In genomic region chr4:136295941-136296340, GRCm38 (mm10) we compare ENCODE assay signal across 19 mouse cellular contexts. TPM values are rescaled to one million over a fixed set of nuclear protein-coding genes. Genes with fewer than 3 reads are reported as not detected.
DNase-seq lines count a peak whose midpoint lies in the region; ATAC-seq and TF ChIP-seq lines count a peak whose summit lies in the region.
"Had no signal": no experiment of that assay in that cellular context is flagged by ENCODE, and none has a peak within 500 bp of the region (broad histone marks: within the 10 kb centered on the region; RNA-seq: fewer than 3 reads in every experiment).

No protein-coding gene starts in this region.

- H3K27ac ChIP-seq in kidney, embryonic 14.5 days (ENCODE audit: low read depth, low read length): no peak overlapping the region
- H3K27ac ChIP-seq in kidney, embryonic 16.5 days (ENCODE audit: low read length): 0 out of 2 replicates have a peak overlapping the region, but pooled peaks have one; percentile 9
- no peak overlapping the region for H3K27ac ChIP-seq in midbrain, postnatal 0 days (ENCODE audit: low read depth, low read length)
- H3K27ac ChIP-seq: embryonic facial prominence, embryonic 10.5 days; forebrain, embryonic 13.5 days; heart, embryonic 13.5 days had no signal

- no peak for TF ChIP-seq CTCF in midbrain, postnatal 0 days (IDR thresholded peaks at IDR 0.05)

- no peaks in the 10 kb centered on the region for H3K4me1 ChIP-seq in kidney, embryonic 14.5 days (ENCODE audit: control insufficient read depth, insufficient read depth, low read length)
- H3K4me1 ChIP-seq in kidney, embryonic 16.5 days (ENCODE audit: insufficient read depth, low read length): no peaks in the 10 kb centered on the region
- H3K4me1 ChIP-seq in midbrain, postnatal 0 days (ENCODE audit: insufficient read depth, low read length): no peaks in the 10 kb centered on the region
- H3K4me1 ChIP-seq: embryonic facial prominence, embryonic 10.5 days had no signal

- H3K9me3 ChIP-seq in kidney, embryonic 14.5 days (ENCODE audit: control insufficient read depth, low read length): no peaks in the 10 kb centered on the region
- H3K9me3 ChIP-seq in kidney, embryonic 16.5 days (ENCODE audit: low read length): no peaks in the 10 kb centered on the region
- no peaks in the 10 kb centered on the region for H3K9me3 ChIP-seq in midbrain, postnatal 0 days (ENCODE audit: low read length)
- H3K9me3 ChIP-seq: embryonic facial prominence, embryonic 10.5 days; forebrain, embryonic 13.5 days had no signal

- H3K4me3 ChIP-seq in kidney, embryonic 14.5 days (ENCODE audit: low read length): no peak overlapping the region
- H3K4me3 ChIP-seq in kidney, embryonic 16.5 days (ENCODE audit: low read length): no peak overlapping the region
- no peak overlapping the region for H3K4me3 ChIP-seq in midbrain, postnatal 0 days (ENCODE audit: low read depth, low read length)
- H3K4me3 ChIP-seq: embryonic facial prominence, embryonic 10.5 days; forebrain, embryonic 13.5 days; heart, embryonic 13.5 days had no signal

- 42% methylated on average over 7 of the region's 7 CpGs for WGBS in kidney, embryonic 14.5 days
- WGBS in kidney, embryonic 16.5 days: 53% methylated on average over 7 of the region's 7 CpGs
- WGBS in midbrain, postnatal 0 days: 66% methylated on average over 7 of the region's 7 CpGs

- no peak overlapping the region for H3K9ac ChIP-seq in kidney, embryonic 14.5 days (ENCODE audit: low read depth, low read length)
- H3K9ac ChIP-seq in kidney, embryonic 16.5 days (replicated peaks; ENCODE audit: low read length): no peak overlapping the region
- no peak overlapping the region for H3K9ac ChIP-seq in midbrain, postnatal 0 days (replicated peaks; ENCODE audit: low read length, poor library complexity, severe bottlenecking)
- H3K9ac ChIP-seq: forebrain, embryonic 13.5 days; forebrain, postnatal 0 days; heart, embryonic 13.5 days had no signal

- ATAC-seq in kidney, embryonic 14.5 days (ENCODE audit: low FRiP score, low TSS enrichment): no peak
- peak; percentile 83 for ATAC-seq in kidney, embryonic 16.5 days (ENCODE audit: low FRiP score, low TSS enrichment)
- no peak for ATAC-seq in midbrain, postnatal 0 days (ENCODE audit: low FRiP score)
- ATAC-seq: forebrain, embryonic 13.5 days; forebrain, postnatal 0 days had no signal

- H3K36me3 ChIP-seq in kidney, embryonic 14.5 days (ENCODE audit: control insufficient read depth, insufficient read depth, low read length): peaks cover 38% of the 10 kb centered on the region
- H3K36me3 ChIP-seq in kidney, embryonic 16.5 days (ENCODE audit: insufficient read depth, low read length): peaks cover 32% of the 10 kb centered on the region
- H3K36me3 ChIP-seq in midbrain, postnatal 0 days (ENCODE audit: insufficient read depth, low read length): peaks cover 20% of the 10 kb centered on the region

- H3K27me3 ChIP-seq in kidney, embryonic 14.5 days (ENCODE audit: control insufficient read depth, insufficient read depth, low read length): no peaks in the 10 kb centered on the region
- no peaks in the 10 kb centered on the region for H3K27me3 ChIP-seq in kidney, embryonic 16.5 days (ENCODE audit: insufficient read depth, low read length)
- no peaks in the 10 kb centered on the region for H3K27me3 ChIP-seq in midbrain, postnatal 0 days (ENCODE audit: insufficient read depth, low read length)
- H3K27me3 ChIP-seq: forebrain, embryonic 13.5 days; heart, embryonic 13.5 days had no signal

- no peak overlapping the region for H3K4me2 ChIP-seq in kidney, embryonic 14.5 days (replicated peaks; ENCODE audit: low read depth, low read length)
- H3K4me2 ChIP-seq in kidney, embryonic 16.5 days (replicated peaks; ENCODE audit: low read depth, low read length): no peak overlapping the region
- H3K4me2 ChIP-seq in midbrain, postnatal 0 days (ENCODE audit: low read depth, low read length, poor library complexity, severe bottlenecking): no peak overlapping the region
- H3K4me2 ChIP-seq: forebrain, embryonic 13.5 days; heart, embryonic 13.5 days had no signal

- peak; percentile 78 for DNase-seq in kidney, adult 11 months
- DNase-seq in kidney, postnatal 25 days: peak; percentile 58 to 84
- DNase-seq in midbrain, postnatal 0 days (ENCODE audit: low spot score): no peak
- DNase-seq in right cerebral cortex, postnatal 10 days (ENCODE audit: low spot score in 2 of 2): no peak
- no peak for DNase-seq in embryo, embryonic 11 days
- DNase-seq: adrenal gland, adult 2 months; adrenal gland, postnatal 25 days; cerebellum, adult 18-20 months; cerebellum, adult 9-11 months; cerebellum, postnatal 36 days; forebrain, postnatal 0 days; gastrocnemius, postnatal 14 days; heart, postnatal 36 days had no signal

RNA-seq across cellular contexts. Expression of gene Zfp46, which starts 11.5 kb away (rescaled TPM):
- polyA plus RNA-seq in kidney, embryonic 14.5 days (2014; fragmentation: Nextera tagmentation; extraction: Ambion mirVana): 12.2 and 22.0 TPM in 2 replicates
- polyA plus RNA-seq in kidney, embryonic 16.5 days (2015; fragmentation: Nextera tagmentation; extraction: Ambion mirVana): 25.3 and 26.7 TPM in 2 replicates
- total RNA-seq in midbrain, postnatal 0 days (2014; rRNA removed): 53.8 and 66.9 TPM in 2 replicates
- 27.2 and 27.7 TPM in 2 replicates for polyA plus RNA-seq in midbrain, postnatal 0 days (2015; fragmentation: Nextera tagmentation; extraction: Ambion mirVana)

RNA-seq across cellular contexts. Expression of gene Hnrnpr, which starts 14.8 kb away (rescaled TPM):
- polyA plus RNA-seq in kidney, embryonic 14.5 days (2014; fragmentation: Nextera tagmentation; extraction: Ambion mirVana): 115 and 180 TPM in 2 replicates
- 181 TPM in 2 replicates for polyA plus RNA-seq in kidney, embryonic 16.5 days (2015; fragmentation: Nextera tagmentation; extraction: Ambion mirVana)
- 98.0 and 113 TPM in 2 replicates for total RNA-seq in midbrain, postnatal 0 days (2014; rRNA removed)
- polyA plus RNA-seq in midbrain, postnatal 0 days (2015; fragmentation: Nextera tagmentation; extraction: Ambion mirVana): 157 and 162 TPM in 2 replicates

RNA-seq across cellular contexts. Expression of gene Tcea3, which starts 48.4 kb away (rescaled TPM):
- 5.4 and 6.3 TPM in 2 replicates for polyA plus RNA-seq in kidney, embryonic 14.5 days (2014; fragmentation: Nextera tagmentation; extraction: Ambion mirVana)
- polyA plus RNA-seq in kidney, embryonic 16.5 days (2015; fragmentation: Nextera tagmentation; extraction: Ambion mirVana): 8.6 and 11.4 TPM in 2 replicates
- total RNA-seq in midbrain, postnatal 0 days (2014; rRNA removed): 0.66 and 1.1 TPM in 2 replicates
- polyA plus RNA-seq in midbrain, postnatal 0 days (2015; fragmentation: Nextera tagmentation; extraction: Ambion mirVana): 2.7 and 3.1 TPM in 2 replicates
- total RNA-seq: MEL had no signal

Comparison
In these comparisons a context has a peak if more than half of its experiments do, and no peak if none do; other contexts are left out.
1. DNase-seq: peak in kidney, adult 11 months (single experiment) and kidney, postnatal 25 days (2 of 2); none in midbrain, postnatal 0 days (single experiment), right cerebral cortex, postnatal 10 days (0 of 2) and embryo, embryonic 11 days (single experiment).